Mouse (Mus musculus): ENCODE measurements at regions not wholly inside any gene's neighbourhood (a gene's known extent, or its start where the extent isn't known, plus 50 kb on each side); places are given as distances from the start of the nearest gene placed in this dataset.

DNA sequence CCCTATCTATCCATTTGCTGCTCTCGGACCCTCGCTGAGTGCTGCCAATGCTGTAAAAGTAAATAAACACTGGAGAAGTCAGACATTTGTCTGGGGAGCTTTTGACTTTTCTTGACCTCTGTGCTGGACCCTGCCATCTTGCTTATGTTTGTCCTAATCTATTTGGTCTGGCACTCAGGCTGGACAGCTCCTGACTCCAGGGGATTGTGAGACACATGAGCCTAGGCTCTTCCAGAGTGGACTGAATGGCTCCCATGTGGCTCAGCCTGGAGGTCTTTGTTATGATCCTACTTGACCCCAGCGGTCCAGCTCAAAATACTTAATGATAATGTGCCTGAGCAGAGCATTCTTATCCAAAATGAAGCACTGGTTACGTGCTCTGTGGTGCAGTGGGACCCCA, 426.8 kb downstream of the Tns3 start:
- DNase-seq (ENCODE audit: low read depth, low spot score) = no peak
- Histone ChIP-seq H3K27ac (ENCODE audit: insufficient read depth, low read depth, low read length, poor library complexity, severe bottlenecking) (no peak overlapping the region), H3K36me3 (ENCODE audit: control insufficient read depth, insufficient read depth, low read length, poor library complexity, severe bottlenecking) (no peaks in the 10 kb centered on the region), H3K4me1 (ENCODE audit: control insufficient read depth in 2 of 2, insufficient read depth in 2 of 2, low read length in 2 of 2, poor library complexity in 1 of 2) (peaks cover 0 to 2% of the 10 kb centered on the region in 2 experiments; a peak in 1 of 4 replicates), H3K9ac (ENCODE audit: insufficient read depth, low read depth, low read length, poor library complexity, severe bottlenecking) (no peak overlapping the region), H3K9me3 (ENCODE audit: control insufficient read depth, insufficient read depth, low read depth, low read length) (no peaks in the 10 kb centered on the region), H3K4me3 (ENCODE audit: insufficient read depth in 1 of 2, low read depth in 1 of 2, low read length in 2 of 2, poor library complexity in 1 of 2, severe bottlenecking in 1 of 2) (no peak overlapping the region)
- in situ Hi-C loops (cut with MboI; ENCODE audit: low sequenced_read_pairs in 2 of 2, unreplicated experiment in 2 of 2) = no loop called here
- TF ChIP-seq MAFK (IDR thresholded peaks at IDR 0.05; ENCODE audit: insufficient read depth, low read depth, low read length) (no peak), HCFC1 (IDR thresholded peaks at IDR 0.05; ENCODE audit: borderline replicate concordance, insufficient read depth, low read length) (no peak), ZNF384 (IDR thresholded peaks at IDR 0.05; ENCODE audit: low read depth, low read length) (no peak), ZC3H11A (IDR thresholded peaks at IDR 0.05; ENCODE audit: borderline replicate concordance, low read depth, low read length) (no peak)

GRCm38 (mm10) chr11:8236056-8236455, 428.3 kb downstream of the Tns3 start:
- H3K27ac ChIP-seq (ENCODE audit: insufficient read depth, low read depth, low read length, poor library complexity, severe bottlenecking) = no peak overlapping the region
- in situ Hi-C loops (cut with MboI; ENCODE audit: low sequenced_read_pairs in 2 of 2, unreplicated experiment in 2 of 2) = no loop called here
- no peak overlapping the region for H3K4me3 ChIP-seq (ENCODE audit: insufficient read depth in 1 of 2, low read depth in 1 of 2, low read length in 2 of 2, poor library complexity in 1 of 2, severe bottlenecking in 1 of 2)
- TF ChIP-seq HCFC1 (IDR thresholded peaks at IDR 0.05; ENCODE audit: borderline replicate concordance, insufficient read depth, low read length) (no peak), ZNF384 (IDR thresholded peaks at IDR 0.05; ENCODE audit: low read depth, low read length) (no peak), CHD2 (IDR thresholded peaks at IDR 0.05; ENCODE audit: low read depth, low read length) (no peak), MAFK (IDR thresholded peaks at IDR 0.05; ENCODE audit: insufficient read depth, low read depth, low read length) (no peak), ZC3H11A (IDR thresholded peaks at IDR 0.05; ENCODE audit: borderline replicate concordance, low read depth, low read length) (no peak)
- no peak for DNase-seq (ENCODE audit: low read depth, low spot score)
- no peaks in the 10 kb centered on the region for H3K9me3 ChIP-seq (ENCODE audit: control insufficient read depth, insufficient read depth, low read depth, low read length)
- H3K36me3 ChIP-seq (ENCODE audit: control insufficient read depth, insufficient read depth, low read length, poor library complexity, severe bottlenecking) = no peaks in the 10 kb centered on the region
- peaks cover 0 to 2% of the 10 kb centered on the region in 2 experiments; a peak in 1 of 4 replicates for H3K4me1 ChIP-seq (ENCODE audit: control insufficient read depth in 2 of 2, insufficient read depth in 2 of 2, low read length in 2 of 2, poor library complexity in 1 of 2)
- no peak overlapping the region for H3K9ac ChIP-seq (ENCODE audit: insufficient read depth, low read depth, low read length, poor library complexity, severe bottlenecking)

GRCm38 (mm10) chr11:8232636-8233189, 431.6 kb downstream of the Tns3 start:
- no peak for TF ChIP-seq ZC3H11A (IDR thresholded peaks at IDR 0.05; ENCODE audit: borderline replicate concordance, low read depth, low read length)
- no peak for DNase-seq (ENCODE audit: low read depth, low spot score)
- no peaks in the 10 kb centered on the region for H3K9me3 ChIP-seq (ENCODE audit: control insufficient read depth, insufficient read depth, low read depth, low read length)
- peaks cover 0 to 2% of the 10 kb centered on the region in 2 experiments; a peak in 1 of 4 replicates for H3K4me1 ChIP-seq (ENCODE audit: control insufficient read depth in 2 of 2, insufficient read depth in 2 of 2, low read length in 2 of 2, poor library complexity in 1 of 2)
- H3K4me3 ChIP-seq (ENCODE audit: insufficient read depth in 1 of 2, low read depth in 1 of 2, low read length in 2 of 2, poor library complexity in 1 of 2, severe bottlenecking in 1 of 2) = no peak overlapping the region
- in situ Hi-C loops (cut with MboI; ENCODE audit: low sequenced_read_pairs in 2 of 2, unreplicated experiment in 2 of 2) = no loop called here
- no peak overlapping the region for H3K9ac ChIP-seq (ENCODE audit: insufficient read depth, low read depth, low read length, poor library complexity, severe bottlenecking)
- no peak overlapping the region for H3K27ac ChIP-seq (ENCODE audit: insufficient read depth, low read depth, low read length, poor library complexity, severe bottlenecking)
- no peaks in the 10 kb centered on the region for H3K36me3 ChIP-seq (ENCODE audit: control insufficient read depth, insufficient read depth, low read length, poor library complexity, severe bottlenecking)

GRCm38 (mm10) chr11:8229787-8230186, 434.5 kb downstream of the Tns3 start:
- H3K36me3 ChIP-seq (ENCODE audit: control insufficient read depth, insufficient read depth, low read length, poor library complexity, severe bottlenecking) = no peaks in the 10 kb centered on the region
- no peak for DNase-seq (ENCODE audit: low read depth, low spot score)
- in situ Hi-C loops (cut with MboI; ENCODE audit: low sequenced_read_pairs in 2 of 2, unreplicated experiment in 2 of 2) = no loop called here
- H3K9me3 ChIP-seq (ENCODE audit: control insufficient read depth, insufficient read depth, low read depth, low read length) = no peaks in the 10 kb centered on the region
- H3K9ac ChIP-seq (ENCODE audit: insufficient read depth, low read depth, low read length, poor library complexity, severe bottlenecking) = no peak overlapping the region
- H3K4me3 ChIP-seq (ENCODE audit: insufficient read depth in 1 of 2, low read depth in 1 of 2, low read length in 2 of 2, poor library complexity in 1 of 2, severe bottlenecking in 1 of 2) = no peak overlapping the region
- H3K4me1 ChIP-seq (ENCODE audit: control insufficient read depth in 2 of 2, insufficient read depth in 2 of 2, low read length in 2 of 2, poor library complexity in 1 of 2) = peaks cover 0 to 2% of the 10 kb centered on the region in 2 experiments; a peak in 1 of 4 replicates
- no peak for TF ChIP-seq HCFC1 (IDR thresholded peaks at IDR 0.05; ENCODE audit: borderline replicate concordance, insufficient read depth, low read length)
- TF ChIP-seq MAFK (IDR thresholded peaks at IDR 0.05; ENCODE audit: insufficient read depth, low read depth, low read length) = no peak
- TF ChIP-seq ZC3H11A (IDR thresholded peaks at IDR 0.05; ENCODE audit: borderline replicate concordance, low read depth, low read length) = no peak
- H3K27ac ChIP-seq (ENCODE audit: insufficient read depth, low read depth, low read length, poor library complexity, severe bottlenecking) = no peak overlapping the region

DNA sequence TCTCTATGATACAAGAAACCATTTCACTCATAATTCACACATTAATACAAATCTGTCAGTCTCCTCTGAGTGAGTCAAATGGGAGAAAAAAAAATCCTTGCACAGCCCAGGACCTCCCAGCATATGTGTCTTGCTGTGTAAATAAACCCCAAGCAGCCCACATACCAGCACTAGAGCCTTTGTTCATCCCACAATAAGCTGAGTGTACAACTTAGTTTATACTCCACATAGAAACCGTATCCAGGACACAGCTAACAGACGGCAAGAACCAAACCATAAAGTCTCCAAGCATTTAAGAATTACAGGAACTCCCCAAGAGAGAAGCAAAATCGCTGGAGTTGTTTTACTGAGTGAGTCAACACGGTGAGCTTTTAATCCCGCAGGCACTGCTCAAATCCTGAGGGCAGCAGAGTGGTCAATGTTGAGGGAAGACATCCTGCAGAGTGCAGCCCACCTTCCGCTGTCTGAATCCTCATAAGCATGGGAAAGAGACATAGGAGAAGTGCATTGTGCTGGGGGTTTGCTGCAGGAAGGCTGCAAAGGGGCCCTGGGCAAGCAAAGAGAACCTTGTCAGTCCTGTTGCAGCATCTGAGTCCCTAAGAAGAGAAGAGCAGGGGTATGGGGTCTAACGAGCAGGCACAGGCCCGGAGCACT, 436.4 kb downstream of the Tns3 start:
- in situ Hi-C loops (cut with MboI; ENCODE audit: low sequenced_read_pairs in 2 of 2, unreplicated experiment in 2 of 2) = no loop called here
- Histone ChIP-seq H3K9ac (ENCODE audit: insufficient read depth, low read depth, low read length, poor library complexity, severe bottlenecking) (no peak overlapping the region), H3K4me3 (ENCODE audit: insufficient read depth in 1 of 2, low read depth in 1 of 2, low read length in 2 of 2, poor library complexity in 1 of 2, severe bottlenecking in 1 of 2) (no peak overlapping the region), H3K9me3 (ENCODE audit: control insufficient read depth, insufficient read depth, low read depth, low read length) (no peaks in the 10 kb centered on the region), H3K4me1 (ENCODE audit: control insufficient read depth in 2 of 2, insufficient read depth in 2 of 2, low read length in 2 of 2, poor library complexity in 1 of 2) (no peaks in the 10 kb centered on the region), H3K27ac (ENCODE audit: insufficient read depth, low read depth, low read length, poor library complexity, severe bottlenecking) (no peak overlapping the region), H3K36me3 (ENCODE audit: control insufficient read depth, insufficient read depth, low read length, poor library complexity, severe bottlenecking) (no peaks in the 10 kb centered on the region)
- TF ChIP-seq ZNF384 (IDR thresholded peaks at IDR 0.05; ENCODE audit: low read depth, low read length) (no peak), ZC3H11A (IDR thresholded peaks at IDR 0.05; ENCODE audit: borderline replicate concordance, low read depth, low read length) (no peak), MAFK (IDR thresholded peaks at IDR 0.05; ENCODE audit: insufficient read depth, low read depth, low read length) (no peak), HCFC1 (IDR thresholded peaks at IDR 0.05; ENCODE audit: borderline replicate concordance, insufficient read depth, low read length) (no peak), CHD2 (IDR thresholded peaks at IDR 0.05; ENCODE audit: low read depth, low read length) (no peak)
- no peak for DNase-seq (ENCODE audit: low read depth, low spot score)
